Mouse (Mus musculus): ENCODE measurements around the gene Wdr62. TPM values are rescaled to one million over a fixed set of nuclear protein-coding genes. Genes with fewer than 3 reads are reported as not detected.
A peak's percentile ranks its signal among the peaks of the same experiment; 100 is the strongest.

Gene Wdr62
- polyA plus RNA-seq, 1 experiment = 27.0 TPM

DNA sequence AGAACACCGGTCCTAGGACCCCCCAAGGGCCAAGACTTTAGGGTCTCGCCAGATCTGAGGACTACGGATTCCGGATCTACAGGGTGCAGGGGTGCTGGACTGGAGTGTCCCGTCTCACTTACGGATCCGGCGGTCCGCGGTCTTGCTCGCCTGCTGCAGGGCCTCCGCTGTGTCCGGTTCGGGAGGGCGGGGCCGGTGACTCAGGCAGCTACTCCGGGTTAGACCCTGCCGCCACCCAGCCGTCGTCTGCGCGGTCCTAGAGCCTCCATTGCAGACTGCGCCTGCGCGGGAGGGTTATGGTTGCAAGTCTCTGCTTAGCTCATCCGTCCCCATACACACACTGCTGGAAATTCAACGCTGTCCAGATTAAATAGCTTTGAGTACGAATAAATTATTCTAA, 85.3 kb downstream of the Wdr62 start:
- H3K27me3 ChIP-seq (ENCODE audit: control insufficient read depth, insufficient read depth, low read length, poor library complexity, severe bottlenecking) = no peaks in the 10 kb centered on the region
- peak; percentile 61; the same call in 1 of the 2 replicates for TF ChIP-seq EP300 (IDR thresholded peaks at IDR 0.05; ENCODE audit: insufficient read depth, low read depth, low read length)
- peak; percentile 41 for TF ChIP-seq POLR2A (IDR thresholded peaks at IDR 0.05; ENCODE audit: insufficient read depth, low read length)
- TF ChIP-seq CTCF (IDR thresholded peaks at IDR 0.05; ENCODE audit: low read depth, low read length) = no peak
- H3K4me1 ChIP-seq (ENCODE audit: control insufficient read depth, insufficient read depth, low read length) = peaks cover 3% of the 10 kb centered on the region
- H3K4me3 ChIP-seq (ENCODE audit: low read depth, low read length) = peak overlapping the region; percentile 93
- no peaks in the 10 kb centered on the region for H3K9me3 ChIP-seq (replicated peaks; ENCODE audit: control insufficient read depth, insufficient read depth, low read length, poor library complexity, severe bottlenecking)
- peaks cover 18% of the 10 kb centered on the region for H3K36me3 ChIP-seq (ENCODE audit: control insufficient read depth, insufficient read depth, low read length, poor library complexity, severe bottlenecking)
- H3K27ac ChIP-seq (ENCODE audit: insufficient read depth, low read length) = peak overlapping the region; percentile 95
- H3K9ac ChIP-seq (ENCODE audit: low read depth, poor library complexity, severe bottlenecking) = peak overlapping the region; percentile 83

DNA sequence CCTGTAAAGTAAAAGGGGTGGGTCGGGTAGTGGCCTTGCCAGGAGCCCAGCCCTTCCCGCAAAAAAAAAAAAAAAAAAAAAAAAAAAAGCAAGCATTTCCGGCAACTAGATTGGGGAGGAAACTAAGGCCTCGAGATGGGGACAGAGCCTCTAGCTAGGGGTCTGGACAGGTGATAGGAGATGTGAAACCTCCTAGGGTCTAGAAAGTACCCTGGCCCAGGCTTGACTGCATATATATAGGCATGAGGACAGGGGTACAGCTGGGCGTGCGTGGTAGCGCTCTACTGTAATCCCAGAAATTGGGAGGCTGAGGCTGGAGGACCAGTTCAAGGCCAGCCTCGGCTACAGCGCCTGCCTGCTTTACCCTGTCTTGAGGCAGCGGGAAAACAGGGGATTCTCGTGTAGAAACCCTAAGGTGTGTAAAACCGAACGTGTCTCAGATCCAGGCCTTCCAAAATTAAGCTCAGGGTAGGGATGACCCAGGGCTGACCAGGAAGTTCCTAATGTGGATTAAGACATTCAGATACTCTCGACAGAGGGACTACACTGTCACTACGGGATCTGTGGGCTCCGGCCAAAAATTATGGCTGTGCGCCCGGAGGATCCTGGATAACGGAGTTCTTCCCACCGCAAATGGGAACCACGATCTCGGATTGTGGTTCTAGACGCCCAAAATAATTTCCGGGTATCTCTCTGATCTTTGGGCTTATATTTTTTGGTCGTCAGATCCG, 86.0 kb downstream of the Wdr62 start:
- H3K27ac ChIP-seq (ENCODE audit: insufficient read depth, low read length) = peak overlapping the region; percentile 80
- H3K36me3 ChIP-seq (ENCODE audit: control insufficient read depth, insufficient read depth, low read length, poor library complexity, severe bottlenecking) = peaks cover 22% of the 10 kb centered on the region
- H3K4me1 ChIP-seq (ENCODE audit: control insufficient read depth, insufficient read depth, low read length) = peaks cover 3% of the 10 kb centered on the region
- TF ChIP-seq CTCF (IDR thresholded peaks at IDR 0.05; ENCODE audit: low read depth, low read length) = no peak
- no peak for TF ChIP-seq POLR2A (IDR thresholded peaks at IDR 0.05; ENCODE audit: insufficient read depth, low read length)
- TF ChIP-seq EP300 (IDR thresholded peaks at IDR 0.05; ENCODE audit: insufficient read depth, low read depth, low read length) = no peak
- H3K27me3 ChIP-seq (ENCODE audit: control insufficient read depth, insufficient read depth, low read length, poor library complexity, severe bottlenecking) = no peaks in the 10 kb centered on the region
- H3K9ac ChIP-seq (ENCODE audit: low read depth, poor library complexity, severe bottlenecking) = peak overlapping the region; percentile 83
- peak overlapping the region; percentile 93 for H3K4me3 ChIP-seq (ENCODE audit: low read depth, low read length)
- H3K9me3 ChIP-seq (replicated peaks; ENCODE audit: control insufficient read depth, insufficient read depth, low read length, poor library complexity, severe bottlenecking) = no peaks in the 10 kb centered on the region

DNA sequence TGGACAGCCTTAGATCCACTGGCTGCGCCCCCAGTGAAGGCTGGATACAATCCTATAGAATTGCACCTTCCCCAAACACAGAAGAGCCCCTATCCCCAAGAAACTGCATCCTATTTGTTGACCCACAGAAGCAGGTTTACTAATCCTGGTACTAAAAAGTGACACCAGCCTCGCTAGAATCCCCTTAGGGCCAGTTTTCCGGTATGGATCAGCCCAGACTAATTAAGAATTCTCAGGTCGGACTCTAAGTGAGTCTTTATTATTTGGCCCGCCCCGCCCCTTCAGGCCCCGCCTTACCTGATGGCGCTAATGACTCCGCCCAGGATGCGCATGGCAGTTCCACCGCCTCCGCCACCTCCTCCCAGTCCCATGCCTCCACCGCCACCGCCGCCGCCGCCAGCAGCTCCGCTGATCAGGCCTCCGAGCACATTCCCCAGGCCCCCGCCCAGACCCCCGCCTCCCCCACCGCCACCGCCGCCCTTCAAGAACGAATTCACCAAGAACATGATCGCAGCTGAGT, 86.6 kb downstream of the Wdr62 start:
- H3K27ac ChIP-seq (ENCODE audit: insufficient read depth, low read length) = peak overlapping the region; percentile 91
- H3K4me1 ChIP-seq (ENCODE audit: control insufficient read depth, insufficient read depth, low read length) = peaks cover 3% of the 10 kb centered on the region
- no peaks in the 10 kb centered on the region for H3K9me3 ChIP-seq (replicated peaks; ENCODE audit: control insufficient read depth, insufficient read depth, low read length, poor library complexity, severe bottlenecking)
- peaks cover 28% of the 10 kb centered on the region for H3K36me3 ChIP-seq (ENCODE audit: control insufficient read depth, insufficient read depth, low read length, poor library complexity, severe bottlenecking)
- peak overlapping the region; percentile 93 for H3K4me3 ChIP-seq (ENCODE audit: low read depth, low read length)
- TF ChIP-seq POLR2A (IDR thresholded peaks at IDR 0.05; ENCODE audit: insufficient read depth, low read length) (peak; percentile 43), CTCF (IDR thresholded peaks at IDR 0.05; ENCODE audit: low read depth, low read length) (no peak), EP300 (IDR thresholded peaks at IDR 0.05; ENCODE audit: insufficient read depth, low read depth, low read length) (0 out of 2 replicates have a peak, but pooled peaks have one; percentile 36)
- no peaks in the 10 kb centered on the region for H3K27me3 ChIP-seq (ENCODE audit: control insufficient read depth, insufficient read depth, low read length, poor library complexity, severe bottlenecking)
- H3K9ac ChIP-seq (ENCODE audit: low read depth, poor library complexity, severe bottlenecking) = peak overlapping the region; percentile 83

- H3K4me1 ChIP-seq (ENCODE audit: control insufficient read depth, insufficient read depth, low read length) = peaks cover 5% of the 10 kb centered on the region
- peak overlapping the region; percentile 83 for H3K9ac ChIP-seq (ENCODE audit: low read depth, poor library complexity, severe bottlenecking)
- TF ChIP-seq POLR2A (IDR thresholded peaks at IDR 0.05; ENCODE audit: insufficient read depth, low read length) (peak; percentile 54), CTCF (IDR thresholded peaks at IDR 0.05; ENCODE audit: low read depth, low read length) (no peak)
- peaks cover 31% of the 10 kb centered on the region for H3K36me3 ChIP-seq (ENCODE audit: control insufficient read depth, insufficient read depth, low read length, poor library complexity, severe bottlenecking)
- H3K9me3 ChIP-seq (replicated peaks; ENCODE audit: control insufficient read depth, insufficient read depth, low read length, poor library complexity, severe bottlenecking) = no peaks in the 10 kb centered on the region
- H3K4me3 ChIP-seq (ENCODE audit: low read depth, low read length) = peak overlapping the region; percentile 73
- peak overlapping the region; percentile 91 for H3K27ac ChIP-seq (ENCODE audit: insufficient read depth, low read length)
- H3K27me3 ChIP-seq (ENCODE audit: control insufficient read depth, insufficient read depth, low read length, poor library complexity, severe bottlenecking) = no peaks in the 10 kb centered on the region
These were observed 87.2 kb downstream of the Wdr62 start for GRCm38 (mm10) chr7:30193013-30193412.

- Histone ChIP-seq H3K27ac (ENCODE audit: insufficient read depth, low read length) (no peak overlapping the region), H3K27me3 (ENCODE audit: control insufficient read depth, insufficient read depth, low read length, poor library complexity, severe bottlenecking) (no peaks in the 10 kb centered on the region), H3K4me3 (ENCODE audit: low read depth, low read length) (peak overlapping the region; percentile 73), H3K36me3 (ENCODE audit: control insufficient read depth, insufficient read depth, low read length, poor library complexity, severe bottlenecking) (peaks cover 39% of the 10 kb centered on the region), H3K9ac (ENCODE audit: low read depth, poor library complexity, severe bottlenecking) (peak overlapping the region; percentile 60), H3K4me1 (ENCODE audit: control insufficient read depth, insufficient read depth, low read length) (peaks cover 3% of the 10 kb centered on the region), H3K9me3 (replicated peaks; ENCODE audit: control insufficient read depth, insufficient read depth, low read length, poor library complexity, severe bottlenecking) (no peaks in the 10 kb centered on the region)
- no peak for TF ChIP-seq POLR2A (IDR thresholded peaks at IDR 0.05; ENCODE audit: insufficient read depth, low read length)
- TF ChIP-seq CTCF (IDR thresholded peaks at IDR 0.05; ENCODE audit: low read depth, low read length) = no peak
- TF ChIP-seq EP300 (IDR thresholded peaks at IDR 0.05; ENCODE audit: insufficient read depth, low read depth, low read length) = no peak
These were observed 88.1 kb downstream of the Wdr62 start for GRCm38 (mm10) chr7:30192088-30192487.

Other genes starting within 250 kb of the Wdr62 start
- gene Zfp14, start 229.0 kb downstream of the Wdr62 start, polyA plus RNA-seq (2011; ENCODE audit: insufficient read depth, insufficient read length, low read depth, missing spikeins) = 1.2 and 2.8 TPM in 2 replicates
- 13.4 and 15.4 TPM in 2 replicates for gene Zfp82, start 207.5 kb downstream of the Wdr62 start, polyA plus RNA-seq (2011; ENCODE audit: insufficient read depth, insufficient read length, low read depth, missing spikeins)
- gene Gm26920, start 190.0 kb downstream of the Wdr62 start, polyA plus RNA-seq (2011; ENCODE audit: insufficient read depth, insufficient read length, low read depth, missing spikeins) = not detected in 2 replicates
- 12.0 and 13.7 TPM in 2 replicates for gene Zfp566, start 189.9 kb downstream of the Wdr62 start, polyA plus RNA-seq (2011; ENCODE audit: insufficient read depth, insufficient read length, low read depth, missing spikeins)
- 60.8 and 63.8 TPM in 2 replicates for gene Zfp260, start 185.6 kb downstream of the Wdr62 start, polyA plus RNA-seq (2011; ENCODE audit: insufficient read depth, insufficient read length, low read depth, missing spikeins)
- 6.1 and 9.0 TPM in 2 replicates for gene Zfp382, start 158.5 kb downstream of the Wdr62 start, polyA plus RNA-seq (2011; ENCODE audit: insufficient read depth, insufficient read length, low read depth, missing spikeins)
- gene Zfp146, start 110.7 kb downstream of the Wdr62 start, polyA plus RNA-seq (2011; ENCODE audit: insufficient read depth, insufficient read length, low read depth, missing spikeins) = 44.4 and 46.2 TPM in 2 replicates
- 21.7 and 21.8 TPM in 2 replicates for gene Cox7a1, start 96.3 kb downstream of the Wdr62 start, polyA plus RNA-seq (2011; ENCODE audit: insufficient read depth, insufficient read length, low read depth, missing spikeins)
- 359 and 396 TPM in 2 replicates for gene Capns1, start 81.6 kb downstream of the Wdr62 start, polyA plus RNA-seq (2011; ENCODE audit: insufficient read depth, insufficient read length, low read depth, missing spikeins)
- gene Polr2i, start 48.5 kb downstream of the Wdr62 start, polyA plus RNA-seq (2011; ENCODE audit: insufficient read depth, insufficient read length, low read depth, missing spikeins) = 58.7 and 65.4 TPM in 2 replicates
- 86.6 and 90.0 TPM in 2 replicates for gene Tbcb, start 48.1 kb downstream of the Wdr62 start, polyA plus RNA-seq (2011; ENCODE audit: insufficient read depth, insufficient read length, low read depth, missing spikeins)
- gene Ovol3, start 44.7 kb downstream of the Wdr62 start, polyA plus RNA-seq (2011; ENCODE audit: insufficient read depth, insufficient read length, low read depth, missing spikeins) = not detected in 2 replicates
- 0.60 and 0.84 TPM in 2 replicates for gene Thap8, start 325 bp downstream of the Wdr62 start, polyA plus RNA-seq (2011; ENCODE audit: insufficient read depth, insufficient read length, low read depth, missing spikeins)
- 49.4 and 52.2 TPM in 2 replicates for gene Clip3, start 11.3 kb upstream of the Wdr62 start, polyA plus RNA-seq (2011; ENCODE audit: insufficient read depth, insufficient read length, low read depth, missing spikeins)
- 25.3 and 29.5 TPM in 2 replicates for gene Alkbh6, start 28.3 kb upstream of the Wdr62 start, polyA plus RNA-seq (2011; ENCODE audit: insufficient read depth, insufficient read length, low read depth, missing spikeins)
- 41.6 and 43.7 TPM in 2 replicates for gene Syne4, start 34.4 kb upstream of the Wdr62 start, polyA plus RNA-seq (2011; ENCODE audit: insufficient read depth, insufficient read length, low read depth, missing spikeins)
- gene E130208F15Rik, start 41.3 kb upstream of the Wdr62 start, polyA plus RNA-seq (2011; ENCODE audit: insufficient read depth, insufficient read length, low read depth, missing spikeins) = 0.52 and 0.58 TPM in 2 replicates
- gene Sdhaf1, start 43.5 kb upstream of the Wdr62 start, polyA plus RNA-seq (2011; ENCODE audit: insufficient read depth, insufficient read length, low read depth, missing spikeins) = 5.6 and 7.3 TPM in 2 replicates
- 4.2 and 6.3 TPM in 2 replicates for gene Lrfn3, start 82.4 kb upstream of the Wdr62 start, polyA plus RNA-seq (2011; ENCODE audit: insufficient read depth, insufficient read length, low read depth, missing spikeins)
- gene Tyrobp, start 133.3 kb upstream of the Wdr62 start, polyA plus RNA-seq (2011; ENCODE audit: insufficient read depth, insufficient read length, low read depth, missing spikeins) = not detected in 2 replicates
- not detected in 2 replicates for gene Hcst, start 139.4 kb upstream of the Wdr62 start, polyA plus RNA-seq (2011; ENCODE audit: insufficient read depth, insufficient read length, low read depth, missing spikeins)
- 4.1 TPM in 2 replicates for gene Nfkbid, start 141.3 kb upstream of the Wdr62 start, polyA plus RNA-seq (2011; ENCODE audit: insufficient read depth, insufficient read length, low read depth, missing spikeins)
- 70.6 and 78.2 TPM in 2 replicates for gene Aplp1, start 165.1 kb upstream of the Wdr62 start, polyA plus RNA-seq (2011; ENCODE audit: insufficient read depth, insufficient read length, low read depth, missing spikeins)
- gene Kirrel2, start 177.3 kb upstream of the Wdr62 start, polyA plus RNA-seq (2011; ENCODE audit: insufficient read depth, insufficient read length, low read depth, missing spikeins) = 5.8 and 9.4 TPM in 2 replicates
- 27.5 and 30.9 TPM in 2 replicates for gene Nphs1, start 177.9 kb upstream of the Wdr62 start, polyA plus RNA-seq (2011; ENCODE audit: insufficient read depth, insufficient read length, low read depth, missing spikeins)
- gene Prodh2, start 213.2 kb upstream of the Wdr62 start, polyA plus RNA-seq (2011; ENCODE audit: insufficient read depth, insufficient read length, low read depth, missing spikeins) = 0.58 TPM in 1 of 2 replicates, not detected in the other

Measured in ES-Bruce4 (cell line).